Mouse (Mus musculus) gastrocnemius, adult 18-20 months (tissue): ENCODE data around the gene Gmfg. TPM values are rescaled to one million over a fixed set of nuclear protein-coding genes. Genes with fewer than 3 reads are reported as not detected.

Experiments used
- DNase-seq: peaks from one replicate; pipeline ENCODE4 v3.0.0; 2021; ENCODE audit warnings: low spot score
- long read RNA-seq, 2 experiments: library from polyadenylated mRNA; stranded (forward); transcript quantifications; one replicate each; pipeline ENCODE4 v2.0.0; 2021
- total RNA-seq, 2 experiments: library from RNA; stranded (reverse); gene quantifications; 2 replicates each; pipeline ENCODE4 v1.2.3; 2021

The Gmfg gene
- 1 to 10 TPM in 1 of 2 experiments, under 1 TPM in 1; 0.82 to 1.8 TPM for total RNA-seq
- long read RNA-seq, experiment 1: 0 reads
- long read RNA-seq, experiment 2: 0 reads

- DNase-seq: peak; percentile 84
Observed at GRCm38 (mm10) chr7:28436932-28437570, at the start of gene Gmfg. Gmfg (plus strand) TSS chr7:28437447.

GRCm38 (mm10) chr7:28390331-28390730, 46.9 kb upstream of the Gmfg start:
- no peak for DNase-seq

GRCm38 (mm10) chr7:28392429-28393271, 44.6 kb upstream of the Gmfg start, which contains the start of the genes Med29 and Paf1:
Med29 (minus strand) TSS chr7:28392708.
Paf1 (plus strand) TSS chr7:28392951.
- peak; percentile 99 for DNase-seq

- DNase-seq: no peak
Observed at GRCm38 (mm10) chr7:28393272-28393951, 43.8 kb upstream of the Gmfg start.

GRCm38 (mm10) chr7:28395425-28395824, 41.8 kb upstream of the Gmfg start:
- no peak for DNase-seq

- DNase-seq: peak; percentile 27
Observed at GRCm38 (mm10) chr7:28398000-28398399, 39.2 kb upstream of the Gmfg start.

GRCm38 (mm10) chr7:28398696-28399340, 38.4 kb upstream of the Gmfg start:
- DNase-seq: no peak

GRCm38 (mm10) chr7:28401030-28401429, 36.2 kb upstream of the Gmfg start:
- no peak for DNase-seq

- no peak for DNase-seq
Observed at GRCm38 (mm10) chr7:28401942-28402341, 35.3 kb upstream of the Gmfg start.

- DNase-seq: peak; percentile 77
Observed at GRCm38 (mm10) chr7:28410841-28411475, 26.3 kb upstream of the Gmfg start.

GRCm38 (mm10) chr7:28412826-28413225, 24.4 kb upstream of the Gmfg start:
- DNase-seq: no peak

GRCm38 (mm10) chr7:28417368-28417767, 19.9 kb upstream of the Gmfg start:
- DNase-seq: no peak

GRCm38 (mm10) chr7:28418096-28418670, 19.1 kb upstream of the Gmfg start:
- peak; percentile 80 for DNase-seq

- peak; percentile 16 for DNase-seq
Observed at GRCm38 (mm10) chr7:28419416-28419815, 17.8 kb upstream of the Gmfg start.

- DNase-seq: no peak
Observed at GRCm38 (mm10) chr7:28423018-28423417, 14.2 kb upstream of the Gmfg start.

- no peak for DNase-seq
Observed at GRCm38 (mm10) chr7:28427738-28428137, 9.5 kb upstream of the Gmfg start.

GRCm38 (mm10) chr7:28430512-28430911, 6.7 kb upstream of the Gmfg start:
- DNase-seq: no peak

- no peak for DNase-seq
Observed at GRCm38 (mm10) chr7:28432252-28432651, 5.0 kb upstream of the Gmfg start.

GRCm38 (mm10) chr7:28435660-28436259, 1.5 kb upstream of the Gmfg start:
- DNase-seq: peak; percentile 26

- DNase-seq: peak; percentile 100
Observed at GRCm38 (mm10) chr7:28436271-28436904, 859 bp upstream of the Gmfg start.
